Mouse (Mus musculus) forebrain, embryonic 12.5 days (tissue): Measurements from ENCODE around the gene Nr2e1. TPM values are rescaled to one million over a fixed set of nuclear protein-coding genes. Genes with fewer than 3 reads are reported as not detected.
A peak's percentile ranks its signal among the peaks of the same experiment; 100 is the strongest.

Experiments
- ATAC-seq: fragments of 200-750 bp; cut with Nextera tagmentation; 2 replicates; pipeline ENCODE4 v1.8.0; 2017; ENCODE audit warnings: moderate TSS enrichment; ENCODE audit not compliant: low FRiP score
- H3K27ac ChIP-seq: fragments of 300-500 bp; sonication (generic); 2 replicates; pipeline ENCODE4 v1.5.1; 2016; ENCODE audit warnings: mild to moderate bottlenecking
- H3K27me3 ChIP-seq: fragments of 300-500 bp; sonication (generic); 2 replicates; pipeline ENCODE4 v1.6.1; 2016; ENCODE audit warnings: mild to moderate bottlenecking
- H3K36me3 ChIP-seq: fragments of 300-500 bp; sonication (generic); replicated peaks from 2 replicates; pipeline ENCODE4 v1.6.1; 2016; ENCODE audit warnings: mild to moderate bottlenecking
- H3K4me1 ChIP-seq: fragments of 300-500 bp; sonication (generic); 2 replicates; pipeline ENCODE4 v1.6.1; 2016
- H3K4me2 ChIP-seq: fragments of 300-500 bp; sonication (generic); 2 replicates; pipeline ENCODE4 v1.6.1; 2016; ENCODE audit warnings: mild to moderate bottlenecking, moderate library complexity
- H3K4me3 ChIP-seq: fragments of 300-500 bp; sonication (generic); replicated peaks from 2 replicates; pipeline ENCODE4 v1.5.1; 2016; ENCODE audit warnings: mild to moderate bottlenecking
- H3K9ac ChIP-seq: fragments of 300-500 bp; sonication (generic); 2 replicates; pipeline ENCODE4 v1.6.1; 2016; ENCODE audit warnings: mild to moderate bottlenecking
- H3K9me3 ChIP-seq: fragments of 300-500 bp; sonication (generic); 2 replicates; pipeline ENCODE4 v1.6.1; 2016
- WGBS: fragments of 180-500 bp; shearing (Covaris S2); methylation state at CpG from one replicate; pipeline ENCODE4 v1.1.7; 2016; 5-methylcytosine and 5-hydroxymethylcytosine counted together
- polyA plus RNA-seq: library from polyadenylated mRNA; unstranded; fragments of >200 nt; fragmentation: Nextera tagmentation; extraction: Ambion mirVana; gene quantifications from 2 replicates; pipeline ENCODE4 v1.2.1, GENCODE M21; 2016

Nr2e1 gene
- polyA plus RNA-seq, 1 experiment from 2014 or later, result 104 TPM

DNA sequence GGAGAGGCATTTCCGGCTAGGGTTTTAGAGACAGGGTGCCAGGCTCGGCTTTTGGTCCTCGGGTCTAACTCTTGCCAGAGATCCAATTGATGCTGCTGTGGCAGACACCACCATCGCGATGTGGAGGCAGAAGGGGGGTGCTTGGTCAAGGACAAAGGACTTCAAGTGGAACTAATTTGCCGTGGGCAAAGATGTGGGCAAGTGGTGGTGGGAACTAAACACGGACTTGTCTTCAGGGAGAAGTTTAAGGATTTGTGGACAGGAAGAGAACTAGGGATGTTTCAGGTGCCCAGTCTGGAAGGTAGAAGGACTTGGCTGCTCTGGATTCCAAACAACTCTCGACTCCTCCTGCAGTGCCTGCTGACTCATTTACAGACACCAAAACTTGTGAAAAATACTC, 1.7 kb upstream of the Nr2e1 start:
- WGBS, result under 1% methylated on average over 8 of the region's 8 CpGs
- Histone ChIP-seq H3K4me2 (peak overlapping the region; percentile 73), H3K27ac (peak overlapping the region; percentile 90), H3K4me1 (peaks cover 71% of the 10 kb centered on the region), H3K27me3 (peaks cover 43% of the 10 kb centered on the region), H3K36me3 (no peaks in the 10 kb centered on the region; the same call in 1 of the 2 replicates), H3K9ac (peak overlapping the region; percentile 97), H3K4me3 (peak overlapping the region; percentile 72), H3K9me3 (no peaks in the 10 kb centered on the region)
- no peak for ATAC-seq

DNA sequence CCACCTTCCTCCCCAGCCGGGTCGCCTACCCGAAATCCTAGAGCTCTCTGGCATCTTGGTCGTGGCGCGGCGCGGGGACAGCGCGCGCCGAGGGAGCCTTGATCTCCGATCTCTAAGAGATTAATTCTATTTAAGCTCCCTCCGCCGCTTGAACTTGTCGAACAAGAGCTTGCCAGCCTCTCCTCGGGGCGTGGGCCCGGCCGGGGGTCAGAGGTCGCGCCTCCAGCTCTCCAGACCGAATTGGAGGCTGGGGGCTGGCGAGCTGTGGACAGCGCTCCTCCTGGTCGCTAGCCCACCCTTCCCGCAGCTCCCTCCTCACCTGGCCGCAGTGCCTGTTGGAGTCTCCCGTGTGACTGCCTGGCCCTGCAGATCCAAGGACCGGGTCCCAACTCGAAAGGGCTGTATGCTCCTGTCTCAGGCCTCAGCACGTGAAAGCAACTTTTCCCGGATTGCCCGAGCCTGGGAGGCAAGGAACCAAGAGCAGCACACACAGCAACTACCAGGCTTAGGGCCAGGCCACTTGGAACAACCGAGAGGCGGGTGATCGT, 1.1 kb upstream of the Nr2e1 start:
- Histone ChIP-seq H3K4me1 (peaks cover 71% of the 10 kb centered on the region), H3K9ac (peak overlapping the region; percentile 97), H3K27me3 (peaks cover 38% of the 10 kb centered on the region), H3K4me3 (peak overlapping the region; percentile 72), H3K9me3 (no peaks in the 10 kb centered on the region), H3K27ac (peak overlapping the region; percentile 90), H3K36me3 (no peaks in the 10 kb centered on the region; the same call in 1 of the 2 replicates), H3K4me2 (peak overlapping the region; percentile 73)
- under 1% methylated on average over 37 of the region's 37 CpGs for WGBS
- ATAC-seq, result no peak

DNA sequence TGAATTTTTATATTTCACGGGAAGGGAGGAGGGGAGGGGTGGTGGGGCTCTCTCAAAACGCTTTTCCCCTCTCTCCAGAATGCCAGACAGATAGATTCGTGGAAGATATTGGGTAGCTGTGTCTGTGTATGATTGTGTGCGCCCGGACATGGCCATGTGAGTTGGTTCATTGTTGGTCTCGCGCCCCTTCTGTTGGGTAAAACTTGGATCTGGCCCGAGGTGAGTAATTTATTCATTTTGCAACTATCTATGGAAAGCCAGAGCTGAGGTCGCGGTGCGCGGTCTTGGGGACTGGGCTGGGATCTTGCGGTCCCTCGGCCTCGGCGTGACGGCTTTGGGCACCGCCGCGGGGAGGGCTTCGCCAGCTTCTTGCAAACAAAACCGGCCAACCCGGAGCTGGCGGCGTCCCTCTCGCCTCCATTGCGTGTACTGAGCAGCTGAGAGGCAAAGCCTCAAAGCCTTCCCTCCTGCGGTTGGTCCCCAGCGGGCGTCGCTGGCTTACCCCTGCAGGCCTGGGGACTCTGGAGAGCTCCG, 537 bp upstream of the Nr2e1 start:
- ATAC-seq, result peak; percentile 8; the same call in 1 of the 2 replicates
- Histone ChIP-seq H3K27me3 (peaks cover 37% of the 10 kb centered on the region), H3K9ac (peak overlapping the region; percentile 97)

DNA sequence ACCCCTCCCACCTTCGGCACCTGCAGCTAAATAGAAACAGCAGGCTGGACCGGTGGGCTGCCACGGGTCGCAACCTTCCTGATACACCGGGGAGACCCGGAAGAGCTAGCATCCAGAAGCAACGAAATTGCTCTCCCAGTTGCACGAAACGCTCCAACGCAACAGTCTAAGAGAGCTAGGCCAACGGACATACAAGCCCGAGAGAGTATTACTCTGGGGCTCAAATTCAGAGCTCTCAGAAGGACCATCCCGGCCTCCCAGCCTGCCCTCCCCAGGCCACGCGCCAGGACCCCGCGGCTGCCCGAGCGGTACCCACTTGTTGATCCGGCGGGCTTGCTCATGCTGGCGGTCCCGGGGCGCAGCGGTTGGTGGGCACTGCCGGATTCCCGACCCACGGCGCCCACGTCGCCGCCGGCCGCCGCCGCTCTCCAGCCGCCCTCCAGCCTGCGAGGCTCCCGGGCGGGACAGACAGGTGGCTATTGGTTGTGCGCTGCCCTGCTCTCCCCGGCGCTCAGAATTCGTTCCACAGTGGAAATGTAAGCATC, 794 bp downstream of the Nr2e1 start:
- WGBS, result under 1% methylated on average over 44 of the region's 44 CpGs
- no peaks in the 10 kb centered on the region for H3K9me3 ChIP-seq
- no peak for ATAC-seq
- peak overlapping the region; percentile 72 for H3K4me3 ChIP-seq
- H3K4me1 ChIP-seq, result peaks cover 70% of the 10 kb centered on the region
- peak overlapping the region; percentile 90 for H3K27ac ChIP-seq
- H3K4me2 ChIP-seq, result peak overlapping the region; percentile 73
- peak overlapping the region; percentile 97 for H3K9ac ChIP-seq
- peaks cover 27% of the 10 kb centered on the region for H3K27me3 ChIP-seq
- peaks cover 2% of the 10 kb centered on the region for H3K36me3 ChIP-seq

More for the DNA sequence above, 537 bp upstream of the Nr2e1 start:
- Histone ChIP-seq H3K4me2 (peak overlapping the region; percentile 73), H3K27ac (peak overlapping the region; percentile 90), H3K9me3 (no peaks in the 10 kb centered on the region), H3K4me1 (peaks cover 72% of the 10 kb centered on the region), H3K36me3 (no peaks in the 10 kb centered on the region; the same call in 1 of the 2 replicates), H3K4me3 (peak overlapping the region; percentile 72)
- under 1% methylated on average over 32 of the region's 32 CpGs for WGBS

DNA sequence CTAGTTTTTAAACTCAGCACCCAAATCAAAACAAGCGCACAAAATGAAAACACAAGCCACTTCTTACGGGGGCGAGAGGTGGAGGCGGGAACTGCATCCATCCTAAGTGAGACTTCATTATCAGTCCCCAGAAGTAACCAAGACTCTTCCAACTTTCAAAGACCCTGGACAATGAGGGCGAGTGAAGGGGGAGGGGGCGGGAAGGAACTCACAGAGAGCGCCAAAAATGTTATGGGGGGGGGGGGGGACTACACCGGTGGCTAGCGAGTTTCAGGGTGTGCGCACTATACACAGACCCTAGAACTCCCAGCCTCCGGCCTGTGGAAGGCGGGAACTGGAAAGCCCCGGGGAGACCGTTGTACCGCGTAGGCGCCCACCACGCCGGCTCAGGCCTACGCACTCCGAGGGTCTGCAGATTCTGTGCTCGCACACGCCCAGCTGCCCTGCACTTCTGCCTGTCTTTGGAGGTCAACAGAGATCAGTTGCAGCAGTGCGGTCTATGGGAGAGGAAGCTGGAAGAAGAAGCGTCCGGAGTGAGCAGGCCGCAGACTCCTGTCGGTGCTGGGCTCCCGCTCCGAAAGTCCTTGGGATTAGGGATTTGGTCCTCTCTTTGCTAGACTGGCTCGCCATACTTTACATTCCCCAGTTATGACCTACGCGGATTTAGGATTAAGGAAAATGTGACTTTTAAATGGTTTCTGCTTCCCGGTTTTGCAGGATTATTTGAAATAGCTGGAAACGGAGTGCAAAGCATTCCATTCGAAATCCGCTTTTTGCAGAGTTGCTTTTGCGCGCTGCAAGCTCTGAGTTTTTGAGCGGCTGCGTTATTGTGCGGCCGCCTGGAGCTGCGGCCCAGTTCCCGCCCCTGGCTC, 1.5 kb downstream of the Nr2e1 start:
- Histone ChIP-seq H3K9me3 (no peaks in the 10 kb centered on the region), H3K36me3 (peaks cover 7% of the 10 kb centered on the region), H3K4me2 (peak overlapping the region; percentile 73), H3K27me3 (peaks cover 25% of the 10 kb centered on the region), H3K27ac (peak overlapping the region; percentile 90), H3K4me3 (peak overlapping the region; percentile 72), H3K9ac (peak overlapping the region; percentile 97), H3K4me1 (peaks cover 67% of the 10 kb centered on the region)
- ATAC-seq, result no peak
- under 1% methylated on average over 44 of the region's 45 CpGs for WGBS

DNA sequence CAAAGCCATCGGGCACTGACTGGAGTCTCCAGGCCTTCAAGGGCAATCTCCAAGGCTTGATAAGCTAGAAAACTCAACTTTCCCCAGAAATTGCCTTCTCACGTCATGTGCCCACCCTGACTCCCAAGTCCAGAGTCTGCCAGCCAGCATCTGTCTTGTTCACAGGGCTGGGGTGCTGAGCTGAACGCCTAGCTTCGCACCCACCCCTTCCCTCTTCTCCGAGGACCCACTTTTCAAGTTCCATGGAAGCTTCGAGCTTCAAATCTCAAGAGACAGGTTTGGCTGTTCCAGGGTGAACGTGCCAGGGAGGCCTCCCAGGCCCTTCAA, 2.5 kb downstream of the Nr2e1 start:
- 1% methylated on average over 7 of the region's 7 CpGs for WGBS

DNA sequence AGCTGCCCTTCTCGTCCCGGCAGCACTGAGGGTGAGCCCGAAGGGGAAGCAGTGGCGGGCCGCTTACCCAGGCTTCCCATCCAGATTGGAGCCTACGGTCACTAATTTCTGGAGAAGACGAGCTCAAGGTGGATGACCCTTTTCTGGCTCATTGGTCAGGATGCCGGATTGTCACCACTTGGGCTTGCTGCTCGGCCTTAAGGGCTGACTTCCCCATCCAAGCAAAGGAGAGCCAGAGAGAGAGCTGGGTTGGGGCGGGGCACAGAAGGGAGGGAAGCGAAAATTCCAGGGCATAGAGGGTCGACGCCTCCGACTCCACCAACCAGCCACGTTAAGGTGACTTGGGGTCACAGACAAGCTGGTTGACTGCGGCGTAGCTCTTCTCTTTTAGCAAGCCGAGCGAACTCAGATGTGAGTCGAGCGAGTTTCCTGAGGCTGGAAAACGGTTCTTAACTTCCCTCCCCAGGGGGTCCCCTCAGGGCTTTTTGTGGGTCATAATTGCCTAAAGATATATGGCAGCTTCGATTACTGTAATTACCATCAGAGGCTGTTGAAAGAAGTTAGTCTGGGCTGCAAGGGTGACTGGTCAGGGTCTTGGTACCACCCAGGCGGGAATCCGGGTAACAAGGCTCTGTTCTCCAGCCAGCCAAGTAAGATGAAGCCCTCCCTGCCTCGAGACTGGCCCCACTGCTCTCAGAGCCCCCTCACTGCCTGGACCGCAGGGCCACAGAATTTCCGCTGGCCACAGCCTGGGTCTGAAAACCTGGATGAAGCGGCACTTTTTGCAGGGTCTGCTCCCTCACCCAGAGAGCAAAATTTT, 3.1 kb downstream of the Nr2e1 start:
- Histone ChIP-seq H3K9me3 (no peaks in the 10 kb centered on the region), H3K4me2 (peak overlapping the region; percentile 73), H3K9ac (peak overlapping the region; percentile 97), H3K4me3 (peak overlapping the region; percentile 72), H3K4me1 (peaks cover 58% of the 10 kb centered on the region), H3K27ac (peak overlapping the region; percentile 90), H3K36me3 (peaks cover 15% of the 10 kb centered on the region), H3K27me3 (peaks cover 20% of the 10 kb centered on the region)
- ATAC-seq, result no peak
- under 1% methylated on average over 29 of the region's 29 CpGs for WGBS

More for the DNA sequence above, 2.5 kb downstream of the Nr2e1 start:
- Histone ChIP-seq H3K4me2 (peak overlapping the region; percentile 73), H3K9me3 (no peaks in the 10 kb centered on the region), H3K4me1 (peaks cover 60% of the 10 kb centered on the region), H3K36me3 (peaks cover 13% of the 10 kb centered on the region), H3K27me3 (peaks cover 22% of the 10 kb centered on the region), H3K27ac (peak overlapping the region; percentile 90), H3K4me3 (peak overlapping the region; percentile 72), H3K9ac (peak overlapping the region; percentile 97)
- no peak for ATAC-seq

DNA sequence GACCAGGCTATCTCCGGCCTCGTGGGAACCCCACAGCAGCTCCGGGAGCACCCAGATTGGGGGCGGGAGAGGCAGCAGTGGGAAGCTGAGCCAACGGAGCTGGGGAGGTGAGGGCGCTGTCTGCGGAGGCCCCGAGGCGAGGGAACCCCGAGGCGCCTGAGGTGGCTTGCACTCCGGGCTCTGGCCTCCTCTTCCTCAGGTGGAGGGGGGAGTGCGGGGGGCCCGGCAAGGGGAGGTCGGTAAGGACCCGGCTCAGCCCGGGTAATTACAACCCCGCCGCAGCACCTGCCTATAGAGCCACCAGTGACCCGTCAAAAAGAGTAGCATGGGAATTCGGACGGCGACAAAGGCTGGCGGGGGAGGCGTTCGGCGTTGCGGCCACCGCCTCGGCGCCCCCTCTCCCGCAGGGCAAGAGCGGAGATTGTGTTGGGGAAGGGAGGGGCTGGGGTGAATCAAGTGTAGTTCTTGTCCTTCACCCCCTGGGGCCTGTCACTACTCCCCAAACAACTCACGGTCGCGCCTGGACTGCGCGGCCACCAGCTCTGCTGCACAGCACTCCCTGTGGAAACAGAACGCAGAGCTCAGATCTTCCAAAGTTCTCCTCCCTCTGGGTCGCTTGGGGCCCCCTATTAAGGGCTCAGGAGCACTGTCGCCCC, 3.8 kb downstream of the Nr2e1 start:
- Histone ChIP-seq H3K9me3 (no peaks in the 10 kb centered on the region), H3K27ac (peak overlapping the region; percentile 90), H3K4me2 (peak overlapping the region; percentile 73), H3K4me1 (peaks cover 58% of the 10 kb centered on the region), H3K36me3 (peaks cover 21% of the 10 kb centered on the region), H3K27me3 (peaks cover 26% of the 10 kb centered on the region), H3K4me3 (peak overlapping the region; percentile 72), H3K9ac (peak overlapping the region; percentile 97)
- ATAC-seq, result peak; percentile 41
- WGBS, result 0% methylated on average over 41 of the region's 41 CpGs

DNA sequence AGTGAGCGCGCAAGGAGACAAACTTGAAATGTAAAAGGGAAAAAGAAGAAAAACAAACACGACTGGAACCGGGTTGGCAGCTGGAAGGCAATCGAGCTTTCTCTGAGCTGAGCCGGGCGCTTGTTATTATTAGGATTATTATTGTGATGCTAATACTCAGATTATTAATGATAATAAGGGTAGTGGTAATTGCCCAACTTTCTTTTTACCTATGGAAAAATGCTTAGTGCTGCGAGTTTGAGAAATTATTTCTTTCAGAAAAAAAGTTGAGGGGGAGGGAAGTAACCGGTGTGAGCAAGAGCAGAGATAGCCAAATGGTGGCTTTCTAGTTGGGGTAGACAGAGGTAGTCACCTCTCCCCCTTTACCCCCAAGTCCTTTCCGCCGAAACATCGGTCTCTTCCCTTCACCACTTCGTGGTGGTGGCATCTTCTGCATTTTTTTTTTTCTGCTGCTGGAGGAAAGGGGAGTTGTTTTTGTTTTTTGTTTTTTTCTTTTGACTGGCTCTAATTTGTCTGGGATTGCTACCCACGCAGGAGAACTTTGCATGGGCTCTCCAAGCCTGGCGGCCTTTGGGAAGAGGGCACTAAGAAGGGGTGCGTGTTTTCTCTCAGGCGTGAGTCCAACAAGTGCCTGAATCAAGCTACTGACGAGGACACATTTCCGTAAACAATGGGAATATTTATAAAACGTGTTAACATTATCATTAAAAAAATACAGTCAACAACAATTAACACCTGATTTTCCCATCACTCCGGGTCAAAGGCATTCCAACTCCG, 4.5 kb downstream of the Nr2e1 start:
- Histone ChIP-seq H3K27ac (peak overlapping the region; percentile 90), H3K36me3 (peaks cover 27% of the 10 kb centered on the region), H3K4me1 (peaks cover 61% of the 10 kb centered on the region), H3K9me3 (no peaks in the 10 kb centered on the region), H3K27me3 (peaks cover 28% of the 10 kb centered on the region), H3K4me3 (peak overlapping the region; percentile 72), H3K4me2 (peak overlapping the region; percentile 73), H3K9ac (peak overlapping the region; percentile 97)
- no peak for ATAC-seq
- 1% methylated on average over 22 of the region's 22 CpGs for WGBS

DNA sequence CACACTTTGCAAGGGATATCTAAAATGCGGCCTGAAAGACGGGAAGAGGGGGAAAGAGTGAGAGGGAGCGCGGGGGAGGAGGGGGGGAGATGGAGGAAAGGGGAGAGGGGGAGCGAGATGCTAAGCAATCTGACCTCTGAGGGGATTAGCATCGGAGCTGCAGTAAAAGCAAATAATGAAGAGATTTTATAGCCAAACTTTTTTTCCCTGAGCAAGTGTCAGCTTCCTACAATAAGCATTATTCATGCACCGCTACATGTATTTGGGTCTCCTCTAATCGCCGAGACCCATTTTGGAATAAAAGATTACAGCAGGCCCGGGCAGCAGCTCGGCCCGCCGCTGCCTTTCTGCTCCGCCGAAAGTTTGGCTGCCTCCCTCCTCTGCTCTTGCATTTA, 5.2 kb downstream of the Nr2e1 start:
- Histone ChIP-seq H3K36me3 (peaks cover 32% of the 10 kb centered on the region), H3K9ac (peak overlapping the region; percentile 97), H3K4me3 (peak overlapping the region; percentile 72), H3K27ac (peak overlapping the region; percentile 90), H3K4me1 (peaks cover 67% of the 10 kb centered on the region), H3K27me3 (peaks cover 34% of the 10 kb centered on the region), H3K9me3 (no peaks in the 10 kb centered on the region), H3K4me2 (peak overlapping the region; percentile 73)
- peak; percentile 41 for ATAC-seq
- WGBS, result under 1% methylated on average over 15 of the region's 15 CpGs
